Mouse (Mus musculus): Measurements from ENCODE around the gene Cx3cl1. TPM values are rescaled to one million over a fixed set of nuclear protein-coding genes. Genes with fewer than 3 reads are reported as not detected.
A peak's percentile ranks its signal among the peaks of the same experiment; 100 is the strongest.

Cx3cl1 gene
- polyA plus RNA-seq, 1 experiment from 2014 or later, result 7.9 TPM

DNA sequence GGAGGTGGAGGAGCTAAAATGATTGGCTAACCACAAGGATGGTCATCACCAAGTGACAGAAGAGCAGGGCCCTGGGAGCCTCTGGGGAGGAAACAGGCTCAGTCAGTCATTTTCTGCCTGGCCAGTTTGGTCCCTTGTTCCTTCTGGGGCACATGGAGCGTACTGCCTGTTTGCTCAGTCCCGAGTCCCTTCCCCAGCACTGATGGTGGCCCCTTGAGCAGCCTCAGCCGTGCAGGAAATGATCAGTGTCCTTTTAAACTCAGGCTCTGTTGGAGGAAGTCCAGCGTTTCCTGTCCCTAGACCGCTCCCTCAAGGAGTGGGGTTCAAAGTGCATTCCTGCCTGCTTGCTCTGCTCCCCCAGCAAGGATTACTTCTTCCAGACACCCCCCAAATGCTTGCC, 6.7 kb downstream of the Cx3cl1 start:
- Histone ChIP-seq H3K4me2 (ENCODE audit: low read depth, low read length) (no peak overlapping the region), H3K27ac (replicated peaks; ENCODE audit: low read depth, low read length) (peak overlapping the region; percentile 52; the same call in 1 of the 2 replicates)
- peak; percentile 53 for DNase-seq (ENCODE audit: low spot score)

DNA sequence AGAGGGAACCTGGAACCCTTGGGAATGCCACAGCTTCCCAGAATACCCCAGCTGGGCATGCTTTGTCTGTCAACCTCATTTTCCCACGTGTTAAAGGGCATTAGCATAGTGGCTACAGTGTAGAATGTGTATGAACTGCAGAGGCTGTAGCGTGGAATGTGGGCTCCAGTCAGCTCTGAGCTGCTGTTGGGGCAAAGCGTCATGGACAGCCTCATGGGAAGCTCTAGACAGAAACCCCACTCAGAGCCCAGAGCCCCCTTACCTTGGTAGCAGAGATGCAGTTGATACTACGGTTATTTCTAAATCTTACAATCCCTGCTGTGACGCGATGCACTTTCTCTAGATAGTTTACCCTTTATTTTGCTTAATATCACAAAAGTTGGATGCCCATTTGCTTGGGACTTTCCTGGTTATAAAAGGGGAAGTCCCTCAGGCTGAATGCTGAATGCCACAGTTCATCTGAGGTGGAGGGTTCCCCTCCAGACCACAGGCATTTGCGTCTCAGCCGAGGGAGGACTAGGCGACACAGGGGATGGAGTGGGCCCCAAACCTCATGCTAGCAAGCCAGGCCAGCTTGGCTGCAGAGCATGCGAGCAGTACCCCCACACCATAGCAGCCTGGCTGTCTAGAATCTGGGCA, 7.2 kb downstream of the Cx3cl1 start:
- no peak for ATAC-seq (ENCODE audit: low read depth)

More for the DNA sequence above, 6.7 kb downstream of the Cx3cl1 start:
- no peaks in the 10 kb centered on the region for H3K36me3 ChIP-seq (ENCODE audit: control insufficient read depth, insufficient read depth, low read length)
- ATAC-seq (ENCODE audit: low read depth), result 0 out of 2 replicates have a peak, but pooled peaks have one; percentile 16
- no peaks in the 10 kb centered on the region for H3K27me3 ChIP-seq (replicated peaks; ENCODE audit: control insufficient read depth, insufficient read depth, low read length)
- 29% methylated on average over 5 of the region's 5 CpGs for WGBS
- H3K9ac ChIP-seq (ENCODE audit: low read depth, low read length), result 0 out of 2 replicates have a peak overlapping the region, but pooled peaks have one; percentile 14
- no peaks in the 10 kb centered on the region for H3K9me3 ChIP-seq (ENCODE audit: control insufficient read depth, low read length)
- no peak overlapping the region for H3K4me3 ChIP-seq (ENCODE audit: low read depth, low read length)
- H3K4me1 ChIP-seq (ENCODE audit: control insufficient read depth, insufficient read depth, low read length), result peaks cover 24% of the 10 kb centered on the region

DNA sequence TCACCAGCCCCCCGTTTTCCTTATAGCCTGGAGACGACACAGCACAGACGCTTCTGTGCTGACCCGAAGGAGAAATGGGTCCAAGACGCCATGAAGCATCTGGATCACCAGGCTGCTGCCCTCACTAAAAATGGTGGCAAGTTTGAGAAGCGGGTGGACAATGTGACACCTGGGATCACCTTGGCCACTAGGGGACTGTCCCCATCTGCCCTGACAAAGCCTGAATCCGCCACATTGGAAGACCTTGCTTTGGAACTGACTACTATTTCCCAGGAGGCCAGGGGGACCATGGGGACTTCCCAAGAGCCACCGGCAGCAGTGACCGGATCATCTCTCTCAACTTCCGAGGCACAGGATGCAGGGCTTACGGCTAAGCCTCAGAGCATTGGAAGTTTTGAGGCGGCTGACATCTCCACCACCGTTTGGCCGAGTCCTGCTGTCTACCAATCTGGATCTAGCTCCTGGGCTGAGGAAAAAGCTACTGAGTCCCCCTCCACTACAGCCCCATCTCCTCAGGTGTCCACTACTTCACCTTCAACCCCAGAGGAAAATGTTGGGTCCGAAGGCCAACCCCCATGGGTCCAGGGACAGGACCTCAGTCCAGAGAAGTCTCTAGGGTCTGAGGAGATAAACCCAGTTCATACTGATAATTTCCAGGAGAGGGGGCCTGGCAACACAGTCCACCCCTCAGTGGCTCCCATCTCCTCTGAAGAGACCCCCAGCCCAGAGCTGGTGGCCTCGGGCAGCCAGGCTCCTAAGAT, 7.9 kb downstream of the Cx3cl1 start:
- DNase-seq (ENCODE audit: low spot score), result no peak
- H3K27me3 ChIP-seq (replicated peaks; ENCODE audit: control insufficient read depth, insufficient read depth, low read length), result no peaks in the 10 kb centered on the region
- H3K4me3 ChIP-seq (ENCODE audit: low read depth, low read length), result no peak overlapping the region
- ATAC-seq (ENCODE audit: low read depth), result no peak
- WGBS, result 90% methylated on average over 16 of the region's 16 CpGs
- no peak overlapping the region for H3K9ac ChIP-seq (ENCODE audit: low read depth, low read length)
- H3K4me2 ChIP-seq (ENCODE audit: low read depth, low read length), result no peak overlapping the region
- H3K4me1 ChIP-seq (ENCODE audit: control insufficient read depth, insufficient read depth, low read length), result peaks cover 22% of the 10 kb centered on the region
- no peaks in the 10 kb centered on the region for H3K36me3 ChIP-seq (ENCODE audit: control insufficient read depth, insufficient read depth, low read length)
- H3K27ac ChIP-seq (replicated peaks; ENCODE audit: low read depth, low read length), result no peak overlapping the region
- H3K9me3 ChIP-seq (ENCODE audit: control insufficient read depth, low read length), result no peaks in the 10 kb centered on the region

More for the DNA sequence above, 7.2 kb downstream of the Cx3cl1 start:
- Histone ChIP-seq H3K36me3 (ENCODE audit: control insufficient read depth, insufficient read depth, low read length) (no peaks in the 10 kb centered on the region), H3K9me3 (ENCODE audit: control insufficient read depth, low read length) (no peaks in the 10 kb centered on the region), H3K4me3 (ENCODE audit: low read depth, low read length) (no peak overlapping the region), H3K4me1 (ENCODE audit: control insufficient read depth, insufficient read depth, low read length) (peaks cover 21% of the 10 kb centered on the region), H3K4me2 (ENCODE audit: low read depth, low read length) (no peak overlapping the region), H3K9ac (ENCODE audit: low read depth, low read length) (no peak overlapping the region), H3K27ac (replicated peaks; ENCODE audit: low read depth, low read length) (peak overlapping the region; percentile 52; the same call in 1 of the 2 replicates), H3K27me3 (replicated peaks; ENCODE audit: control insufficient read depth, insufficient read depth, low read length) (no peaks in the 10 kb centered on the region)
- DNase-seq (ENCODE audit: low spot score), result no peak
- WGBS, result 62% methylated on average over 10 of the region's 10 CpGs

DNA sequence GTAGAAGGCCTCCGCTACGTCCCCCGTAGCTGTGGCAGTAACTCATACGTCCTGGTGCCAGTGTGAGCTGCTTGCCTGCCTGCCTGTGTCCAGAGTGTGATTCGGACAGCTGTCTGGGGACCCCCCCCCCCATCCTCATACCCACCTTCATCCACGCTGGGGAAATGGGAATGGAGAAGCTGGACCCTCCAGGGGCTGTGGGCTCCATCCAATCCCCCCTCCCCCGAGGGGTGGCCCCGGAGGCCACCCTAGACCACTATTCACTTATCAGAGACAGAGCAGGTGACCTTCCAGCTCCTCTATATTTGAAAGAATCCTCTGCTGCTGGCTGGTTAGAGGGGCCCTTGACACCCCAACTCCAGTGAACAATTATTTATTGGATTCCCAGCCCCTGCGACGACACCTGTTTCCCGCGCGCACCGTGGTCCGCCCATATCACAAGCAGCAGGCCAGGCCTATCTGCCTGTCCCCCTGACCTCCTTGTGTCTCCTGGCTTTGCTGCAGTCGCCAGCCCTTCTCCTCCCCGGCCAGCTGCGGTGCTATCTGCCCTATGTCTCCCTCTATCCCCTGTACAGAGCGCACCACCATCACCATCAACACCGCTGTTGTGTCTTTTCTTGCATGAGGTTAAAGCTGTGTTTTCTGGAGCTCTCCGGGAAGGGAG, 8.8 kb downstream of the Cx3cl1 start:
- ATAC-seq (ENCODE audit: low read depth) (no peak), DNase-seq (ENCODE audit: low spot score) (no peak)
- H3K4me1 ChIP-seq (ENCODE audit: control insufficient read depth, insufficient read depth, low read length), result peaks cover 25% of the 10 kb centered on the region
- no peak overlapping the region for H3K4me3 ChIP-seq (ENCODE audit: low read depth, low read length)
- no peaks in the 10 kb centered on the region for H3K36me3 ChIP-seq (ENCODE audit: control insufficient read depth, insufficient read depth, low read length)
- H3K27me3 ChIP-seq (replicated peaks; ENCODE audit: control insufficient read depth, insufficient read depth, low read length), result no peaks in the 10 kb centered on the region
- WGBS, result 78% methylated on average over 20 of the region's 21 CpGs
- no peak overlapping the region for H3K4me2 ChIP-seq (ENCODE audit: low read depth, low read length)
- H3K9me3 ChIP-seq (ENCODE audit: control insufficient read depth, low read length), result no peaks in the 10 kb centered on the region
- H3K27ac ChIP-seq (replicated peaks; ENCODE audit: low read depth, low read length), result no peak overlapping the region
- no peak overlapping the region for H3K9ac ChIP-seq (ENCODE audit: low read depth, low read length)

DNA sequence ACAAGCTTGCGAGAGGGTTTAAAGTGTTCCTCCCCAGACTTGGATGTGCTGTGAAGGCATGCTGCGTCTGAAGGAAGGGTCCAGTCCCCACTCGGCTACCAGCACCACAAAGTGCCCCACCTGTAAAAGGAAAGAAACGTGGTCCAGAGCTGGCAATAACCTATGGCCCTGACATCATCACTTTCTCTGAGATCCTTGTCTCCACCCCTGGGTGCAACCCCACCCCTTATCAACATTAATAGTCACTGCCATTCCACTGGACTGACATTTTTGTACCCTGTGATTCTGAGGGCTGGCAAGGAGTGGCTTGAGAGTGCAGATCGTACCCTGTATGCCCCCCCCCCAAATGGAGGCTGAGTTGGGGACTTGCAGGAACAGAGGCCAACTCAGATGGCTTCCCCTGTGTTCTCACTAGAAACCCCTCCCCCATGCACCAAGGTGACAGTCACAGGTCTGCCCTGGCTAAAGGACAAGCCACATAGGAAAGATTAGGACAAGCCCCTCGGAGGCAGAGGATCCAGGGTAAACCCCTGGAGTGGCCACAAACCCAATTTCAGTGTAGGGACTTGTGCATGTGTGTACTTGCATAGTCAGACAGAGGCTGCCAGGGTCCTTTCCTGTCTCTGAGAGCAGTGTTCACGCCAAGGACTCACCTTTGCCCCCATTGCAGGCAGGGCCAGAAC, 9.5 kb downstream of the Cx3cl1 start:
- Histone ChIP-seq H3K4me2 (ENCODE audit: low read depth, low read length) (peak overlapping the region; percentile 25; the same call in 1 of the 2 replicates), H3K27me3 (replicated peaks; ENCODE audit: control insufficient read depth, insufficient read depth, low read length) (no peaks in the 10 kb centered on the region), H3K36me3 (ENCODE audit: control insufficient read depth, insufficient read depth, low read length) (no peaks in the 10 kb centered on the region), H3K4me3 (ENCODE audit: low read depth, low read length) (no peak overlapping the region), H3K9me3 (ENCODE audit: control insufficient read depth, low read length) (no peaks in the 10 kb centered on the region), H3K27ac (replicated peaks; ENCODE audit: low read depth, low read length) (no peak overlapping the region), H3K4me1 (ENCODE audit: control insufficient read depth, insufficient read depth, low read length) (peaks cover 25% of the 10 kb centered on the region), H3K9ac (ENCODE audit: low read depth, low read length) (no peak overlapping the region)
- WGBS, result 53% methylated on average over 7 of the region's 7 CpGs
- DNase-seq (ENCODE audit: low spot score) (no peak), ATAC-seq (ENCODE audit: low read depth) (no peak)

DNA sequence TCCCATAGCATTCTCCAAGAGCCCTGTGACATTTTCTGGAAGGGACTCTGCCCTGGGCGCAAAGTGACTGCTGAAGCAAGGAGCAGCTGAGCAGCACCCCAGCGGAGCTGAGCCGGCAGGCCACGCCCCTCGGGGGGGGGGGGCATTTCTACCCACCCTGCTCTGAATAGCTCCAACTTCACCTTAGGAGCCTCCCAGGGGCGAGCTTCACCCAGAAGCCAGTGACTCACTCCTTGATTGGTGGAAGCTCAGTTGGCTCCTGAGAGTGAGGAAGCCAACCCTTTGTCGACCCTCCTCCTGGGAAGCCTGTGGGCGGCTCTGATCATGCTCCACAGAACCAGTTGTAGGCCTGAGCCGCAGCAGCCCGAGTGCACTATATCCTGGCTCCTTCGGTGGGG, 10.0 kb downstream of the Cx3cl1 start:
- peaks cover 25% of the 10 kb centered on the region for H3K4me1 ChIP-seq (ENCODE audit: control insufficient read depth, insufficient read depth, low read length)
- H3K4me3 ChIP-seq (ENCODE audit: low read depth, low read length), result no peak overlapping the region
- DNase-seq (ENCODE audit: low spot score) (peak; percentile 74), ATAC-seq (ENCODE audit: low read depth) (peak; percentile 72)
- H3K9ac ChIP-seq (ENCODE audit: low read depth, low read length), result no peak overlapping the region
- 6% methylated on average over 9 of the region's 11 CpGs for WGBS
- H3K4me2 ChIP-seq (ENCODE audit: low read depth, low read length), result peak overlapping the region; percentile 25
- no peaks in the 10 kb centered on the region for H3K9me3 ChIP-seq (ENCODE audit: control insufficient read depth, low read length)
- no peak overlapping the region for H3K27ac ChIP-seq (replicated peaks; ENCODE audit: low read depth, low read length)
- H3K27me3 ChIP-seq (replicated peaks; ENCODE audit: control insufficient read depth, insufficient read depth, low read length), result no peaks in the 10 kb centered on the region
- no peaks in the 10 kb centered on the region for H3K36me3 ChIP-seq (ENCODE audit: control insufficient read depth, insufficient read depth, low read length)

DNA sequence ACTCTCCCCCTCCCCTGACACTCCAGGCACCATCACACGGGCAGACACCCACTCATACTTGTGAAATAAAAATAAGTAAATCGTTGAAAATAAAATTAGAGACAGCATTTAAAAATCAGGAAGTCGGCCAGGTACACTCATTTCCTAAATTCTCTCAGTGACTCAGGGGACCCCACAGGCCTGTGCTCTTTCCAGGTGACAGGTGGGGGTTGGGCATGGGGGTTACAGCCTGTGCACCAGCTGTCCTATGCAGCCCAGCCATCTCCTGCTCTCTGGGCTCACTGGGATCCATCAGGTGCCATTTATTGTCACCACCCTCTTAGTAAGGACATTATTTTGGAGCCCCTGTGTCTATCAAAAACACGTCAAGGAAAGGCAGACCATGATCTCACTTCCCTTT, 12.1 kb downstream of the Cx3cl1 start:
- Histone ChIP-seq H3K4me1 (ENCODE audit: control insufficient read depth, insufficient read depth, low read length) (peaks cover 14% of the 10 kb centered on the region), H3K4me3 (ENCODE audit: low read depth, low read length) (no peak overlapping the region), H3K4me2 (ENCODE audit: low read depth, low read length) (no peak overlapping the region), H3K27ac (replicated peaks; ENCODE audit: low read depth, low read length) (no peak overlapping the region), H3K36me3 (ENCODE audit: control insufficient read depth, insufficient read depth, low read length) (no peaks in the 10 kb centered on the region), H3K27me3 (replicated peaks; ENCODE audit: control insufficient read depth, insufficient read depth, low read length) (no peaks in the 10 kb centered on the region), H3K9me3 (ENCODE audit: control insufficient read depth, low read length) (no peaks in the 10 kb centered on the region), H3K9ac (ENCODE audit: low read depth, low read length) (no peak overlapping the region)
- DNase-seq (ENCODE audit: low spot score) (no peak), ATAC-seq (ENCODE audit: low read depth) (no peak)
- WGBS, result 60% methylated on average over 4 of the region's 4 CpGs

DNA sequence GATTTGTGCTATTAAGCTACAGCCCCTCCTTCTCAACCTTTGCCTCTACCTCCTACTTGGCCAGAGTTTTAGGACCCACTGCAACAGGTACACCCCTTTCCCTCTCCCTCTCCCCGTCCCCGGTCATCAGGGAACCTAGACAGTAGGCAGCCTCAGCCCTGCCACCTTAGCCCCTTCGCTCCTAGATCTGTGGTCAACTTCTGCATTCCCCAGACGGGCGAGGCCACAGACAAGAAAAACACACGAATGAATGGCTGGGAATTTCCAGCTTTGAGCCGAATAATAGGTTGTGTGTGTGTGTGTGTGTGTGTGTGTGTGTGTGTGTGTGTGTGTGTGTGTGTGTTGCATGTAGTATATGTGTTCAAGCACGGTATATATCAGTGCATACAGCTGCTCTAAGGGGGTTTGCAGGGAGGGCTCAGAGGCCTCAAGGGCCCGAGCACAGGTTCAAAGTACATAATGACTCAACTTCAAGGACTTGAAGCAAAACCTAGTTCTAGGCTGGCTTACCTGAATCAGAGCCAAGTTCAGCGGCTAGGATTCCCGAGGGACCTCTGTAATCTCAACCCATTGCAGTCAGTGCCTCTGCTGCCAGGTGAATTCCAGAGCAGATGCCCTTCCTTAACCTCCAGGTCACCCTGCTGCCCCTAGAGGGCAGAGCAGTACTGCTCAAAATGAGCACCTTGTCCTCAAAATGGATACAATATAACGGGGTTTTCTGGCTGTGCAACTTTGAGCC, 13.6 kb downstream of the Cx3cl1 start:
- no peaks in the 10 kb centered on the region for H3K36me3 ChIP-seq (ENCODE audit: control insufficient read depth, insufficient read depth, low read length)
- H3K4me1 ChIP-seq (ENCODE audit: control insufficient read depth, insufficient read depth, low read length), result 0 out of 2 replicates have a peak, but pooled peaks cover 12% of the 10 kb centered on the region
- H3K9me3 ChIP-seq (ENCODE audit: control insufficient read depth, low read length), result no peaks in the 10 kb centered on the region
- no peak for DNase-seq (ENCODE audit: low spot score)
- no peak overlapping the region for H3K27ac ChIP-seq (replicated peaks; ENCODE audit: low read depth, low read length)
- H3K27me3 ChIP-seq (replicated peaks; ENCODE audit: control insufficient read depth, insufficient read depth, low read length), result no peaks in the 10 kb centered on the region
- WGBS, result 52% methylated on average over 12 of the region's 12 CpGs
- no peak for ATAC-seq (ENCODE audit: low read depth)
- no peak overlapping the region for H3K9ac ChIP-seq (ENCODE audit: low read depth, low read length)
- no peak overlapping the region for H3K4me3 ChIP-seq (ENCODE audit: low read depth, low read length)
- no peak overlapping the region for H3K4me2 ChIP-seq (ENCODE audit: low read depth, low read length)
